Mouse (Mus musculus): ENCODE data around the gene Rab34.

DNA sequence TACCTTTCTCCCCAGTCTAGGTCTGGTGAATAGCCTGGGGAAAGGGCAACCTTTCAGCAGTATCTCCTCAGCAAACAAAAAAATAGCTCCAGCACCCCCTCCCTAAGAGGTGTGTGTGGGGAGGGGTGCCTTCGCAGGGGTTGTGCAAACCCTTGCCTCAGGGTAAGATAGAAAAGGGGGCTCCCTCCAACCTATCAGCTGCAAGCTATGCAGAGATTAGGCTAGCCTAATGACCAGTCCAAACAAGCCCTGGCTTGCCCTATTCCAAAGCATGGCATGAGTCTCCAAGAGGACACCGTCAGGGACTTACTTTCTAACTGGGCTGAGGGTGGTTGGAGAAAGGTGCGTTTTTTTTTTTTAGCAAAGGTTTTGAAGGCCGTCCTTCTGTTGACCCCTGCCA lies 22.1 kb upstream of the Rab34 start:
- no peak for TF ChIP-seq CTCF (IDR thresholded peaks at IDR 0.05; ENCODE audit: borderline replicate concordance, extremely low read depth, insufficient read depth, insufficient read length)
- TF ChIP-seq POLR2A (IDR thresholded peaks at IDR 0.05; ENCODE audit: borderline replicate concordance, extremely low read depth, insufficient read depth, insufficient read length, poor library complexity, severe bottlenecking), result no peak
